Mouse (Mus musculus) left cerebral cortex, adult 9 months (tissue): ENCODE results near the gene Gmeb1.

Experiments
- DNase-seq, 2 experiments: peaks; one replicate each; pipeline ENCODE4 v3.0.0; 2022; ENCODE audit warnings: low spot score in 2 of 2

The Gmeb1 gene

GRCm38 (mm10) chr4:132274156-132274862 is 12.9 kb upstream of the Gmeb1 start, which contains the start of gene Taf12:
Taf12 (plus strand) TSS chr4:132274375.
- peak; percentile 80 to 93 for DNase-seq

GRCm38 (mm10) chr4:132273166-132273565 is 11.8 kb upstream of the Gmeb1 start:
- no peak for DNase-seq

GRCm38 (mm10) chr4:132269740-132270560 is 8.5 kb upstream of the Gmeb1 start:
- peak; percentile 74 to 89 for DNase-seq

- no peak for DNase-seq
Observed at GRCm38 (mm10) chr4:132268871-132269739, 7.7 kb upstream of the Gmeb1 start.

- no peak for DNase-seq
Observed at GRCm38 (mm10) chr4:132266835-132267349, 5.5 kb upstream of the Gmeb1 start.

- no peak for DNase-seq
Observed at GRCm38 (mm10) chr4:132263313-132263712, 1.9 kb upstream of the Gmeb1 start.

GRCm38 (mm10) chr4:132262358-132262616 is 885 bp upstream of the Gmeb1 start:
- DNase-seq: no peak

- DNase-seq: no peak
Observed at GRCm38 (mm10) chr4:132260404-132261379, 710 bp downstream of the Gmeb1 start.

GRCm38 (mm10) chr4:132259248-132259647 is 2.2 kb downstream of the Gmeb1 start:
- no peak for DNase-seq

- no peak for DNase-seq
Observed at GRCm38 (mm10) chr4:132256384-132256783, 5.0 kb downstream of the Gmeb1 start.

GRCm38 (mm10) chr4:132254986-132255385 is 6.4 kb downstream of the Gmeb1 start:
- no peak for DNase-seq

GRCm38 (mm10) chr4:132253622-132254021 is 7.8 kb downstream of the Gmeb1 start:
- DNase-seq: no peak

- no peak for DNase-seq
Observed at GRCm38 (mm10) chr4:132253128-132253527, 8.3 kb downstream of the Gmeb1 start.

GRCm38 (mm10) chr4:132251596-132251995 is 9.8 kb downstream of the Gmeb1 start:
- no peak for DNase-seq

GRCm38 (mm10) chr4:132247451-132247997 is 13.9 kb downstream of the Gmeb1 start:
- DNase-seq: no peak

GRCm38 (mm10) chr4:132245643-132246042 is 15.8 kb downstream of the Gmeb1 start:
- DNase-seq: no peak

- no peak for DNase-seq
Observed at GRCm38 (mm10) chr4:132241208-132241607, 20.2 kb downstream of the Gmeb1 start.

GRCm38 (mm10) chr4:132240367-132240766 is 21.0 kb downstream of the Gmeb1 start:
- DNase-seq: no peak

GRCm38 (mm10) chr4:132238356-132238755 is 23.0 kb downstream of the Gmeb1 start:
- no peak for DNase-seq

GRCm38 (mm10) chr4:132234710-132235109 is 26.7 kb downstream of the Gmeb1 start:
- no peak for DNase-seq

- no peak for DNase-seq
Observed at GRCm38 (mm10) chr4:132230422-132230821, 31.0 kb downstream of the Gmeb1 start.
